Comparison of ENCODE assay signal across 11 mouse cellular contexts in the genomic region with DNA sequence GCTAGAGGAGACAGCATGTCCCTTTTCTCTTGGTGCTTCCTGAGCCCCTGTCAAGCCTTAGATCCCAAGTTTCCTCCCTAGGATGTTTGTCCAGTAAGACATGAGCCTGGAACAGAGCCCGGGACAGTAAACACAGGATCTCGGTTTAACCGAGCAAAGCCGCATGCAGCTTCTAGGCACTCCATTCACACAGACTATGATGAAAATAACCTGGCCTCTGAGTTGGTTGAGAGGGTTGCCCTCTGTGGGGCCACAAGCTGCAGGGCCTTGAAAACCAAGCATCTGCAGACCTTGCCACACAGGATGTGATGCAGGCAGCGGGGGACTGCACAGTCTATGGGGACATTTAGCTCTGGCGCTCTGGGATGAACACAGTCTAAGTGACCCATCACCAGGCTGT. TPM values are rescaled to one million over a fixed set of nuclear protein-coding genes. Genes with fewer than 3 reads are reported as not detected.
DNase-seq lines count a peak whose midpoint lies in the region; ATAC-seq and TF ChIP-seq lines count a peak whose summit lies in the region.
"Had no signal": no experiment of that assay in that cellular context is flagged by ENCODE, and none has a peak within 500 bp of the region (broad histone marks: within the 10 kb centered on the region; RNA-seq: fewer than 3 reads in every experiment).

No protein-coding gene starts in this region.

- ATAC-seq in inflammation-experienced regulatory T-cells, adult 6 months, result peak; percentile 66
- ATAC-seq in intestine, postnatal 0 days, result no peak

- WGBS in intestine, postnatal 0 days, result 62% methylated on average over 6 of the region's 6 CpGs

- TF ChIP-seq CTCF in intestine, postnatal 0 days (IDR thresholded peaks at IDR 0.05; ENCODE audit: low read depth), result no peak

- no peak overlapping the region for H3K27ac ChIP-seq in intestine, postnatal 0 days (ENCODE audit: low read depth, low read length)
- H3K27ac ChIP-seq: embryonic facial prominence, embryonic 12.5 days; limb, embryonic 15.5 days; neural tube, embryonic 13.5 days had no signal

- no peak overlapping the region for H3K9ac ChIP-seq in intestine, postnatal 0 days (ENCODE audit: low read depth, low read length)
- H3K9ac ChIP-seq: embryonic facial prominence, embryonic 12.5 days; limb, embryonic 15.5 days; neural tube, embryonic 13.5 days had no signal

- no peaks in the 10 kb centered on the region for H3K9me3 ChIP-seq in intestine, postnatal 0 days (ENCODE audit: control insufficient read depth)
- H3K9me3 ChIP-seq: embryonic facial prominence, embryonic 12.5 days; limb, embryonic 15.5 days; neural tube, embryonic 13.5 days had no signal

- H3K27me3 ChIP-seq in intestine, postnatal 0 days (replicated peaks; ENCODE audit: control insufficient read depth, insufficient read depth, low read length), result no peaks in the 10 kb centered on the region
- H3K27me3 ChIP-seq: embryonic facial prominence, embryonic 12.5 days; limb, embryonic 15.5 days; neural tube, embryonic 13.5 days had no signal

- H3K4me3 ChIP-seq in intestine, postnatal 0 days (ENCODE audit: low read depth, low read length), result no peak overlapping the region
- H3K4me3 ChIP-seq: embryonic facial prominence, embryonic 12.5 days; limb, embryonic 15.5 days; neural tube, embryonic 13.5 days had no signal

- DNase-seq in spleen, adult 12 weeks (ENCODE audit: low spot score), result peak; percentile 21
- DNase-seq in spleen, postnatal 14 days (ENCODE audit: low spot score in 2 of 2), result no peak
- peak; percentile 65 for DNase-seq in naive thymus-derived CD4-positive, alpha-beta T cell, adult 2 months (ENCODE audit: low read depth)
- no peak for DNase-seq in right cerebral cortex, adult 18-20 months
- DNase-seq in layer of hippocampus, adult 8-10 months (ENCODE audit: low spot score in 2 of 2), result no peak
- no peak for DNase-seq in adrenal gland, adult 8-10 months

- H3K4me2 ChIP-seq in intestine, postnatal 0 days (replicated peaks; ENCODE audit: low read depth), result no peak overlapping the region
- H3K4me2 ChIP-seq: embryonic facial prominence, embryonic 12.5 days; limb, embryonic 15.5 days; neural tube, embryonic 13.5 days had no signal

- no peaks in the 10 kb centered on the region for H3K4me1 ChIP-seq in intestine, postnatal 0 days (replicated peaks; ENCODE audit: control insufficient read depth, insufficient read depth, low read length)
- H3K4me1 ChIP-seq: embryonic facial prominence, embryonic 12.5 days; limb, embryonic 15.5 days had no signal

- H3K36me3 ChIP-seq in intestine, postnatal 0 days (ENCODE audit: control insufficient read depth, insufficient read depth), result no peaks in the 10 kb centered on the region
- H3K36me3 ChIP-seq: embryonic facial prominence, embryonic 12.5 days; limb, embryonic 15.5 days; neural tube, embryonic 13.5 days had no signal

RNA-seq across cellular contexts. Expression of a gene that starts 34.0 kb away (rescaled TPM):
- polyA plus RNA-seq in inflammation-experienced regulatory T-cells, adult 6 months (2017; shearing (Covaris generic)), result 1 to 10 TPM in 1 of 3 experiments, under 1 TPM in 2; 0.50 to 3.9 (median 0.59) TPM
- 15.0 and 15.4 TPM in 2 replicates for polyA plus RNA-seq in intestine, postnatal 0 days (2015; fragmentation: Nextera tagmentation; extraction: Ambion mirVana)
- total RNA-seq in layer of hippocampus, adult 8-10 months (2022), result 1 to 10 TPM; 2.3 to 4.0 (median 3.3) TPM
- under 1 TPM; 0.49 to 0.80 (median 0.65) TPM for total RNA-seq in adrenal gland, adult 8-10 months (2022)

Comparison
In these comparisons a context has a peak if more than half of its experiments do, and no peak if none do; other contexts are left out.
1. DNase-seq: peak in spleen, adult 12 weeks (single experiment) and naive thymus-derived CD4-positive, alpha-beta T cell, adult 2 months (single experiment); none in spleen, postnatal 14 days (0 of 2), right cerebral cortex, adult 18-20 months (single experiment), layer of hippocampus, adult 8-10 months (0 of 2) and adrenal gland, adult 8-10 months (single experiment).